Mouse (Mus musculus) kidney, adult 2 months (tissue): ENCODE measurements around the gene Trub2.

Source experiments
- CTCF ChIP-seq: fragments of 200-500 bp; conservative IDR thresholded peaks from 2 replicates; pipeline ENCODE4 v1.5.1; 2011; ENCODE audit warnings: low read depth, mild to moderate bottlenecking, control low read depth, low read length, moderate library complexity, mixed read lengths; ENCODE audit not compliant: insufficient read depth, insufficient read length
- POLR2A ChIP-seq: fragments of 200-500 bp; IDR thresholded peaks from one replicate; pipeline ENCODE4 v1.6.1; 2011; ENCODE audit warnings: low read depth, low read length, control low read depth

DNA sequence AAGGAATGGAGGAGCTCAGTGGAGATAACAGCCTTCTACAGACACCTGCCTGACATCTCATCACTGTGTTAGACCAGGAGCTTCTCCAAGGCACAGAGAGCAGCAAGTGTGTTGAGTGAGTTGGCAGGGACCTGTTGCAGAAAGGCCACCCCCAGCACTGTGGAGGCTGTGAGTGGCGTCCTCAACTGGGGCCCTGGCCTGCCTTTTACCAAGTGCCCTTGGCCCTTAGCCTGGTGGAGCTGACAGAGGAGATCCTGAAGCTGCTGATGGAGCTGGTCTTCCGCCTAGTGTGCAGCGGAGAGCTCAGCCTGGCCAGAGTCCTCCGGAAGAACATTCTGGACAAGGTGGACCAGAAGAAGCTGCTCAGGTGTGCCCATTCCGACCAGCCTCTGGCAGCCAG is 55.0 kb downstream of the Trub2 start:
- TF ChIP-seq POLR2A (no peak), CTCF (no peak)
